Mouse (Mus musculus) heart, adult 18-20 months (tissue): Measurements from ENCODE around the gene Rbbp8nl. TPM values are rescaled to one million over a fixed set of nuclear protein-coding genes. Genes with fewer than 3 reads are reported as not detected.
A peak's percentile ranks its signal among the peaks of the same experiment; 100 is the strongest.

ENCODE experiments used
- DNase-seq, 2 experiments: peaks; one replicate each; pipeline ENCODE4 v3.0.0; 2021 to 2022; ENCODE audit warnings: mixed read lengths in 1 of 2
- total RNA-seq, 2 experiments: library from RNA; stranded (reverse); gene quantifications; 2 replicates each; pipeline ENCODE4 v1.2.3; 2021

The Rbbp8nl gene
- total RNA-seq, 2 experiments from 2014 or later: not detected

DNA sequence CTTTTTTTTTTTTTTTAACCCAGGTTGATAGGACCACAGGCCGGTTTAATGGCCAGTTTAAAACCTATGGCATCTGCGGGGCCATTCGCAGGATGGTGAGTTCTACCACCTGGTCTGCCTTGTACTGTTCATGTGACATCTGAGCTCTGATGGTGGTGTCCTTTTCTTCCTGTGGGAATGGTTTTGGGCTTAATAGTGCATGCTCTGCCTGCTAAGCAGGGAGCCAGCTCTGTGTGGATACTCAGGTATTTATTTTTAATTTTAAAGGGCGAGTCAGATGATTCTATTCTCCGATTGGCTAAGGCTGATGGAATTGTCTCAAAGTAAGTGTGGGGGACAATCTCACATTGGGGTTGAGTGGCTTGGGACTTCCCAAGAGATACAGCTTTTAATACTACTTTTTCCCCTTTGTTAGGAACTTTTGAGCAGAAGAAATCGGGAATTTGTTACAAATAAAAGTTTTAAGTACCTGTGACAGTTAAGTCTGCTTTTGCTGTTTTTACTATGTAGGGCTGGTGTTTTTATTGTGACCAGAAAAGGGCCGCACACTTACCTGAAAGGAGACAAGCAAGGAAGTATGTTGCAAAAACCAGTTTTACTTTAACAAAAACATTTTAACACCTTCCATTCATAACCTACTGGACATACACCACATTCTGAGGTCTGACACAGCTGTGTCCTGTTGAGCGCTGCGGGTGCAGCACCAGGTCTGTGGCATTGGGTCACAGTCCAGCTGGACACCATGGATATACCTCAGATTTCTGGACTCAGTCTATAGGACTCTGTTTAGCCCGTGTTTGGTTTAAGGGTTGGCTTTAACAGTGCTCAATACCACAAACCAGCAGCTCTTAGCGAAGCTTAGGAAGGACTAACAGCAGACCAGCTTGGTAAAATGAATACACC, 31.5 kb downstream of the Rbbp8nl start:
- DNase-seq: no peak

DNA sequence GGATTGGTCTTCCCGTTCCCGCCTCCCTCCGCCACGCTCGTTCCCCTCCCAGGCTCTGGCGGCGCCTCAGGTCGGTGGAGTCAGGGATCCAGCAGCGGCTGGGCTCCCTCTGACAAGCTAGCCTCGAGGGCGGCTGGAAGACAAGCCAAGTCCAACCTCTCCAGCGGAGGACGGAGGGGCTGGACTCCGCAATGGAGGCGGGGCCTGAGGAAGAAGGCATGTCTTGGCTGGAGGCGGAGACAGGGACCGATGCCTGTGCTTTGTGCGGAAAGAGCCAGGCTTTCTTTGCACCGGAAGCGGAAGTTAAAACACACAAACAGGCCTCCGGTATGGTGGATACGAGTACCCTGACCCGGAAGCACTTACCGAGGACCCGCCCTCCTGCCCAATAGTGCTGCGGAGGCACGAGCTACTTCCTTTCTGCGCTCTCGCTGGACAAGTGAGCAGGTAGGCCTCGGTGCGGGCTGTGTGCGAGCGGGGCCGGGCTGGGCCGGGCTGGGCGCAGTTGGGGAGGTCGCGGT, 32.6 kb downstream of the Rbbp8nl start, which contains the start of gene Rps21:
Rps21 (plus strand) TSS at position 377 of the 521 bp plus-strand sequence.
- peak; percentile 98 to 100 for DNase-seq

GRCm38 (mm10) chr2:180256296-180257000, 33.2 kb downstream of the Rbbp8nl start:
- no peak for DNase-seq

DNA sequence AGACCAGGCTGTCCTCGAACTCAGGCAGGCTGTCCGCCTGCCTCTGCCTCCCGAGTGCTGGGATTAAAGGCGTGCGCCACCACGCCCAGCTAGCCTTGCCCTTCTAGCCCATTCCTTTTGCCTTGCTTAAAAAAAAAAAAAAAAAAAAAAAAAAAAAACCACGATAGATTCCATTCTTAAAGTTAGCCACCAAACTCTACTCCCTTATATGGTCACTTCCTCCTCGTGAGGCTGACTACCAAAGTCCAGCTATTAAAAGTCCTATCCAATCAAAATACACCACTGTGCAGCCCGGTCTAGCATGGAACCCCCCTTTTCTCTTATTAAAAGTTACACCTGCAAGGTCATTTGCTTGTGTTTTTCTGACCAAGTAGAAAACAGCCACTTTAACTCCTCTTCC, 34.0 kb downstream of the Rbbp8nl start:
- DNase-seq: no peak

DNA sequence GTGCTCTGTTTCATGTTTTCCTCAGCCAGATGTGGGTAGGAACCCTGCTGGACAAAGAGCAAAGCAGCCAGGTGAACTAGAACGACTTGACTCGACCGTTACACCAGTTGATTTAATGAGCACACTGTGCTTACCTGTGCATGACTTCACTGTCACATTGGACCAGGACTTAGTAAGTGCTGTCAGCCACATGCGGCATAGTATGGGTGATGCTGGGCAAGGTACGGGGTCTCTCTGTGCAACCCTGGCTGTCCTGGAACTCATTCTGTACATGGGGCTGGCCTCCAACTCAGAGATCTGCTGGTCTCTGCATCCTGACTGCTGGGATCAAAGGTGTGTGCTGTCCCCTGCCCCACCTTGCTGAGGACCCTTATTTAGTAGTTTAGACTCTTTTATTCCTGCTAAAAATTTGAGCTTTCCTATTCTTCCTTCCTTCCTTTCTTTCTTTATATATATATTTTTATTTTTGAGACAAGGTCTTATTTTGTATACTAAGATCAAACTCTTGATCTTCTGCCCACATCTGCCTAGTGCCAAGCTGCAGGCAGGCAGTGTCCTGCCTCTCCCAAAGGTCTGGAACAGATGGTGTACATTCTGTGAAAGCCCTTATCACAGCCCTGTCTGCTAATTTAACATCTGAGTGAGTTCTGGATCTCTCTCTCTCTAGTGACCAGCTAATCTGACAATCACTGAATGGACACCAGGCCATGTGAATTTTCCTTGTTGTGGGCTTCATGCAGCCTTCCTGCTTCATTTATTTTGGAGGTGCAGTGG, 35.1 kb downstream of the Rbbp8nl start:
- peak in 1 of 2 experiments; percentile 41 for DNase-seq

GRCm38 (mm10) chr2:180251838-180252237, 37.8 kb downstream of the Rbbp8nl start:
- no peak for DNase-seq

DNA sequence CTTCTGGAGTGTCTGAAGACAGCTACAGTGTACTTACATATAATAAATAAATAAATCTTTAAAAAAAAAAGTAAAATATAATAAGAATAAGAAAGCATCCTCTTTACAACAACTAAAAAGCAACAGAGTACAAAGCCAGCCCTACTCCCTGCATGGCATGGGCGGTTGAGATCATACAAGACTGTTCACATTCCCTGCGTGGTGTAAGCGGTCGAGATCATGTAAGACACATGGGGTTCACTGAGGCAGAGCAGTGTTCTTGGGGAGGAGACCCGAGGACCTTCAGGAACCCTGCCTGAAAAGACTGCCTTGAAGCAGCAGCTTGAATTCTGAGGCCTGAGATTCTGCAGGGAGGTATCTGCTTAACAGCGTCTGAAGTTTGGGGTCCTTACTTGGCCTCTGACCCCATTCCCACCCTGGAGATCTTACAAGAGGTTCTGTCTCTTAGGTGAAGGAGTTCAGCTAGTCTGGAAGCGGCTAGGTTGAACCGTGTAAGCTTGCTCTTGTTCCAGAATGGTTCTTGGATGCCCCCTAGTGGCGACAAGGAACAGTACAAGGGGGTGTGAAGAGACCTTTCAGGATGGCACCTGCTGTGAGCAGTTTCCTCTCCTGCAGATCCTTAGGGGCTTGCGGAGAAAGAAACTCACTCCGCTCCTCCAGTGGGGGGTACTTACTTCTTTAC, 38.6 kb downstream of the Rbbp8nl start:
- peak; percentile 86 to 89 for DNase-seq

- DNase-seq: no peak
Observed at GRCm38 (mm10) chr2:180248947-180249660, 40.6 kb downstream of the Rbbp8nl start.

- DNase-seq: no peak
Observed at GRCm38 (mm10) chr2:180247916-180248315, 41.8 kb downstream of the Rbbp8nl start.

DNA sequence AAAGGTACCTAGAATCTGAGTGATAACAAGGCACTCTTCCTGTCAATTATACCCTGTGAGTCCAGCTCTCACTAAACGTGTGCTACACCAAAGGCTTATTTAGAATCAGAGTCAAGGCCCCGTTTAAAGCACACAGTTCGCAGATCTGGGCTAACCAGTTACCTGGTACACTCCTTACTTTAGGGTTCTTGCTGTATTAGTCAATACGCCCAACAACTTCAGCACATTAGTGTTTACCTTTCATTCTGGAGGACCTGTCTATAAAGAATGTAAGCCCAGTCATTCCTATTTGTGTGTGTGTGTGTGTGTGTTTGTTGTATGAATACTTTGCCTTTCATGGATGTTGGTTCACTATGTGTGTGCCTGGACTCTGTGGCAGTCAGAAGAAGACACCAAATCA, 46.6 kb downstream of the Rbbp8nl start:
- DNase-seq: no peak

GRCm38 (mm10) chr2:180238591-180238990, 51.1 kb downstream of the Rbbp8nl start:
- DNase-seq: no peak

DNA sequence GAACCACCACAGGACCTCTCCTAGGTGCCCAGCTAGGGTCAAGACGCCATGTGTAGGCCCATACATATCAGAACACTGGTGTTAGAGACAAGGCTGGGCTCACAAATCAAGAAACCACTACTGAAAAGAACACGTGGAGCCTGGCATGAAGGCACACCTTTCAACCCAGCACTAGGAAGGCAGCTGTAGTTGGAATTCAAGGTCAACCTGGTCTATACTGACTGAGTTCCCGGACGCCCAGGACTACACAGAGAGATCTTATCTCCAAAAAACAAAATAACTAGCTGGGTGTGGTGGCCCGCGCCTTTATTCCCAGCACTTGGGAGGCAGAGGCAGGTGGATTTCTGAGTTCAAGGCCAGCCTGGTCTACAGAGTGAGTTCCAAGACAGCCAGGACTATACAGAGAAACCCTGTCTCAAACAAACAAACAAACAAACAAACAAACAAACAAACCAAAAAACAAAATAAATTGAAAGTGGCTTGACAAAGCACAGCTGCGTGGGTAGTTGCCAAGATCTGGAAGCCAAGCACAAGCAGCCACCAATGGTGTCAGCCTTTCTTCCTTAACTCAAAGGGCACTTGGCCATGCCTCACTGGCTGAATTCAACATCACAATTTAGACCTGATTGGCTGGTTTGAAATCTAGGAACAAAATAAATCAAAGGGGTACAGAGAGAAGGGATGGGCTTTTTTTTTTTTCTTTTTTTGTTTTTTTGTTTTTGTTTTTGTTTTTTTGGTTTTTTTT, 51.9 kb downstream of the Rbbp8nl start:
- DNase-seq: no peak

- no peak for DNase-seq
Observed at GRCm38 (mm10) chr2:180236930-180237329, 52.7 kb downstream of the Rbbp8nl start.

GRCm38 (mm10) chr2:180236500-180236899, 53.2 kb downstream of the Rbbp8nl start:
- DNase-seq: no peak

GRCm38 (mm10) chr2:180235788-180236187, 53.9 kb downstream of the Rbbp8nl start:
- DNase-seq: no peak

GRCm38 (mm10) chr2:180234980-180235379, 54.7 kb downstream of the Rbbp8nl start:
- peak in 1 of 2 experiments; percentile 46 for DNase-seq

GRCm38 (mm10) chr2:180234353-180234752, 55.3 kb downstream of the Rbbp8nl start:
- DNase-seq: no peak

- DNase-seq: no peak
Observed at GRCm38 (mm10) chr2:180233101-180233904, 56.4 kb downstream of the Rbbp8nl start.

- DNase-seq: no peak
Observed at GRCm38 (mm10) chr2:180230482-180230881, 59.2 kb downstream of the Rbbp8nl start.
